Mouse (Mus musculus) stomach, postnatal 0 days (tissue): ENCODE results near the gene Gm9195. TPM values are rescaled to one million over a fixed set of nuclear protein-coding genes. Genes with fewer than 3 reads are reported as not detected.
A peak's percentile ranks its signal among the peaks of the same experiment; 100 is the strongest.

Experiments used
- ATAC-seq: fragments of 200-750 bp; cut with Nextera tagmentation; 2 replicates; pipeline ENCODE4 v1.8.0; 2017; ENCODE audit not compliant: low FRiP score, low TSS enrichment
- DNase-seq: peaks from one replicate; pipeline ENCODE4 v3.0.0-alpha.2; 2016; ENCODE audit warnings: low spot score
- H3K27ac ChIP-seq: fragments of 300-500 bp; sonication (generic); replicated peaks from 2 replicates; pipeline ENCODE4 v1.5.1; 2014; ENCODE audit warnings: mild to moderate bottlenecking, control low read depth
- H3K27me3 ChIP-seq: fragments of 300-500 bp; sonication (generic); 2 replicates; pipeline ENCODE4 v1.6.1; 2014; ENCODE audit warnings: low read length; ENCODE audit not compliant: control insufficient read depth, insufficient read depth
- H3K36me3 ChIP-seq: fragments of 300-500 bp; sonication (generic); 2 replicates; pipeline ENCODE4 v1.6.1; 2014; ENCODE audit warnings: low read length, mixed read lengths; ENCODE audit not compliant: control insufficient read depth, insufficient read depth
- H3K4me1 ChIP-seq: fragments of 300-500 bp; sonication (generic); replicated peaks from 2 replicates; pipeline ENCODE4 v1.6.1; 2014; ENCODE audit warnings: antibody characterized with exemption; ENCODE audit not compliant: control insufficient read depth, insufficient read depth
- H3K4me2 ChIP-seq: fragments of 300-500 bp; sonication (generic); replicated peaks from 2 replicates; pipeline ENCODE4 v1.6.1; 2014; ENCODE audit warnings: low read depth, mild to moderate bottlenecking, control low read depth, moderate library complexity
- H3K4me3 ChIP-seq: fragments of 300-500 bp; sonication (generic); 2 replicates; pipeline ENCODE4 v1.5.1; 2014; ENCODE audit warnings: low read depth, low read length, control low read depth
- H3K9ac ChIP-seq: fragments of 300-500 bp; sonication (generic); 2 replicates; pipeline ENCODE4 v1.6.1; 2014; ENCODE audit warnings: mild to moderate bottlenecking, low read length, control low read depth, mixed read lengths
- H3K9me3 ChIP-seq: fragments of 300-500 bp; sonication (generic); 2 replicates; pipeline ENCODE4 v1.6.1; 2016; ENCODE audit warnings: low read length; ENCODE audit not compliant: control insufficient read depth
- CTCF ChIP-seq: IDR thresholded peaks from 2 replicates; pipeline ENCODE4 v1.5.1; 2016; ENCODE audit warnings: antibody characterized with exemption, low read depth, mild to moderate bottlenecking, moderate library complexity
- EP300 ChIP-seq: optimal IDR thresholded peaks from 2 replicates; pipeline ENCODE3; 2016; ENCODE audit warnings: antibody characterized with exemption
- WGBS: fragments of 180-500 bp; shearing (Covaris S2); extraction: QIAGEN DNeasy Blood & Tissue Kit; methylation state at CpG from one replicate; pipeline ENCODE4 v1.1.7; 2014; 5-methylcytosine and 5-hydroxymethylcytosine counted together
- polyA plus RNA-seq: library from polyadenylated mRNA; unstranded; fragments of >200 nt; fragmentation: Nextera tagmentation; extraction: Ambion mirVana; gene quantifications from 2 replicates; pipeline ENCODE4 v1.2.1, GENCODE M21; 2015

Gm9195 gene
- polyA plus RNA-seq, 1 experiment from 2014 or later = not detected

DNA sequence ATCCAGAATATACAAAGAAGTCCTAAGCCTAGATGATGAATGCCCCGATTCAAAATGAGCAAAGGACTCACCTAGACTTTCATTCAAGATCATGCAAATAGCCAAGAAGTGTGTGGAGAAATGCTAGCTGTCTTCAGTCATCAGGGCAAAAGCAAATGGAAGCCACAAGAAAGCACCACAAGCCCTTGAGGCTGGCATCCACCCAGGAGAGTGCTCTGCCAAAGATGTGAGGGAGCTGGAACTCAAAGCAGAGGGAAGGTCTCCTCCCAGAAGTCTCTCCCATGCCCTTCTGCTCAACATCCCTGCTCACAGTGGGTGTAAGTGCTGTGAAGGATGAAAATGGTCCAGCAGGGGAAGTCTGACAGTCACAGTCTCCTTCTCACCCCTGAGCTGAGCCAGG is 52.7 kb downstream of the Gm9195 start:
- DNase-seq = no peak
- WGBS = 81% methylated on average over 1 of the region's 1 CpGs
- Histone ChIP-seq H3K36me3 (no peaks in the 10 kb centered on the region), H3K4me1 (no peaks in the 10 kb centered on the region), H3K27me3 (no peaks in the 10 kb centered on the region), H3K4me2 (no peak overlapping the region), H3K9ac (no peak overlapping the region), H3K4me3 (no peak overlapping the region), H3K9me3 (no peaks in the 10 kb centered on the region), H3K27ac (no peak overlapping the region)
- ATAC-seq = no peak
- TF ChIP-seq EP300 = no peak
- no peak for TF ChIP-seq CTCF

DNA sequence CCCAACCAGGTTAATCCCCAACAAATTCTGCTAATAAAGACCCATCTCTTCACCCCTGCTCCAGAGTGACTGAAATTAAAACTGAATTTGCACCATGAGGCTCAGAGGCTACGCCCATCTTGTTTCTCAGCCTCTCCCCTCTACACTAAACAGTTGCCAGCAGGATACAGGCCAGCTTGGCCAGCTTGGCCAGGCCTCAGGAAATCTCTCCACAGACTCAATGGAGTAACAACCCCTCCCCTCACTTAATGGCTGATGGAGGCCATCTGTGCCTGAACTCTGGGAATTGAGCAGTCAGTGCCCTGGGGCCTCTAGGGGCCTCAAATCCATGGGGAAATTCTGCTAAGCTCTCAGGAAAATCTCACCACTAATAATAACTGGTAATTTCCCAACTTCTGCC is 101.9 kb downstream of the Gm9195 start:
- TF ChIP-seq EP300 (no peak), CTCF (no peak)
- Histone ChIP-seq H3K36me3 (no peaks in the 10 kb centered on the region), H3K9ac (no peak overlapping the region), H3K4me2 (no peak overlapping the region), H3K27ac (no peak overlapping the region), H3K4me1 (no peaks in the 10 kb centered on the region), H3K27me3 (no peaks in the 10 kb centered on the region), H3K9me3 (no peaks in the 10 kb centered on the region), H3K4me3 (no peak overlapping the region)
- ATAC-seq (peak; percentile 79; the same call in 1 of the 2 replicates), DNase-seq (peak; percentile 21)
- 35% methylated on average over 1 of the region's 1 CpGs for WGBS

DNA sequence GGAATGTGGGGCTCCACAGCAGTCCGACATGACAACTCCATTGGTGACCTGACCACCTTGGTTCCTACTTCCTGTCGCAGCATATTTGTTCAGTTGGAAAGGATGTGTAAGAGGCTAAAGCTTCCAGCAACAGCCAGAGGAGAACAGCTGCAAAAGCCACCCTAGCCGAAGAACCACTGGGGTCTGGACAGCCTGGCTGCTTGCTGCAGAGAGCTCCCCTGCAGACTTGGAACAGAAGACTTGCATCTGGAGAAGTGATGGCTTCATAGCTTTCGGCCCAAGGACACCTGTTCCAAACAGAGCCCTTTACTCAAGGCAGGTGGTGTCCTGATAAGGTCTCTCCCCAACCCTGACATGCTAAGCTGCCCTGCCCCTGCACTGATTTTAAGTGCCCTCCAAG is 102.3 kb downstream of the Gm9195 start:
- Histone ChIP-seq H3K4me3 (no peak overlapping the region), H3K27me3 (no peaks in the 10 kb centered on the region), H3K9ac (no peak overlapping the region), H3K9me3 (no peaks in the 10 kb centered on the region), H3K4me2 (no peak overlapping the region), H3K27ac (no peak overlapping the region), H3K36me3 (no peaks in the 10 kb centered on the region), H3K4me1 (no peaks in the 10 kb centered on the region)
- 44% methylated on average over 4 of the region's 4 CpGs for WGBS
- DNase-seq = no peak
- no peak for ATAC-seq
- no peak for TF ChIP-seq CTCF
- TF ChIP-seq EP300 = no peak

GRCm38 (mm10) chr14:72377224-72377623 is 114.4 kb downstream of the Gm9195 start:
- no peaks in the 10 kb centered on the region for H3K36me3 ChIP-seq
- H3K4me1 ChIP-seq = no peaks in the 10 kb centered on the region
- no peak for ATAC-seq
- no peaks in the 10 kb centered on the region for H3K27me3 ChIP-seq
- H3K9ac ChIP-seq = no peak overlapping the region
- H3K4me2 ChIP-seq = no peak overlapping the region
- DNase-seq = peak; percentile 52
- no peak overlapping the region for H3K27ac ChIP-seq
- no peaks in the 10 kb centered on the region for H3K9me3 ChIP-seq
- no peak overlapping the region for H3K4me3 ChIP-seq
- WGBS = 5% methylated on average over 2 of the region's 2 CpGs
- TF ChIP-seq EP300 = no peak
- TF ChIP-seq CTCF = peak; percentile 79

Other genes with a start within 250 kb of the Gm9195 start
- 17.9 and 25.0 TPM in 2 replicates for gene Fndc3a, start 218.2 kb upstream of the Gm9195 start, polyA plus RNA-seq